Comparison of ENCODE assay signal across 14 mouse cellular contexts in the genomic region with DNA sequence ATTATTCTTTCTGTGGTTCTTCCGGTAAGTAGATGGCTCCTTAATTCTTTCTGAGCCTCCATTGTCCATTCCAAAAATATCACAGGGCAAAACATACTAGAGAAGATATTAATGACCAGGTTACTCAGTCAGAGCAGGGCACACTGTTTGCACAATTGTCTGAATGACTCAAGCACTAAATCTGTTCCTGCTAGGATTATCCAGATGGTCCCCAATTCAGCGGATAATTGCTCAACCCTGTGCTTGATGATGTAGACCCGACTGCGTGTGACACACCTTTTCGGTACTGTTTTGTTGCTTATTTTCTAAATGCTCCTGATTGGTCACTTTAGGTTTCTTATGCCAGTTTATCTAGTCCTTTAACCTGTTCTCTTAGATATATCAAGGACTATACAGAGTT. TPM values are rescaled to one million over a fixed set of nuclear protein-coding genes. Genes with fewer than 3 reads are reported as not detected.
DNase-seq lines count a peak whose midpoint lies in the region.
"Had no signal": no experiment of that assay in that cellular context is flagged by ENCODE, and none has a peak within 500 bp of the region (broad histone marks: within the 10 kb centered on the region; RNA-seq: fewer than 3 reads in every experiment).

No protein-coding gene starts in this region.

- peak; percentile 28 to 50 for DNase-seq in cerebellum, postnatal 10 days
- DNase-seq in cerebellum, adult 9-11 months, result no peak
- DNase-seq in layer of hippocampus, adult 11-12 months (ENCODE audit: low spot score), result peak; percentile 21
- DNase-seq in layer of hippocampus, adult 9-11 months, result no peak
- peak; percentile 87 for DNase-seq in brain, adult 2 months (ENCODE audit: low read depth, low spot score)
- no peak for DNase-seq in urinary bladder, adult 2 months (ENCODE audit: low spot score)
- DNase-seq: adrenal gland, adult 2 months; adrenal gland, postnatal 14 days; forebrain, postnatal 0 days; gastrocnemius, adult 2 months; gastrocnemius, postnatal 14 days; heart, adult 11 months had no signal

RNA-seq across cellular contexts. Expression of gene Cntn1, which starts 6.6 kb away (rescaled TPM):
- 2.0 and 2.9 TPM in 2 replicates for polyA plus RNA-seq in urinary bladder, adult 2 months (2012; rRNA removed)
- polyA plus RNA-seq: C2C12; CD4-positive, CD25-positive, alpha-beta regulatory T cell, adult 4 months had no signal

Comparison
In these comparisons a context has a peak if more than half of its experiments do, and no peak if none do; other contexts are left out.
1. DNase-seq: peak in cerebellum, postnatal 10 days (2 of 2), layer of hippocampus, adult 11-12 months (single experiment) and brain, adult 2 months (single experiment); none in cerebellum, adult 9-11 months (single experiment), layer of hippocampus, adult 9-11 months (single experiment) and urinary bladder, adult 2 months (single experiment).